Comparison of ENCODE assay signal across 24 mouse cellular contexts in genomic region chr4:108424587-108424986, GRCm38 (mm10). TPM values are rescaled to one million over a fixed set of nuclear protein-coding genes. Genes with fewer than 3 reads are reported as not detected.
DNase-seq lines count a peak whose midpoint lies in the region; ATAC-seq and TF ChIP-seq lines count a peak whose summit lies in the region.
"Had no signal": no experiment of that assay in that cellular context is flagged by ENCODE, and none has a peak within 500 bp of the region (broad histone marks: within the 10 kb centered on the region; RNA-seq: fewer than 3 reads in every experiment).

No protein-coding gene starts in this region.

- intact Hi-C loops in left cerebral cortex, postnatal 14 days (cut with DNase I): no loop called here
- intact Hi-C loops in gastrocnemius, postnatal 14 days (cut with DNase I; ENCODE audit: low total_unique reads): no loop called here

- no peak overlapping the region for H3K4me3 ChIP-seq in liver, adult 2 months (ENCODE audit: insufficient read depth, low read depth, low read length)
- no peak overlapping the region for H3K4me3 ChIP-seq in intestine, postnatal 0 days (ENCODE audit: low read depth, low read length)
- H3K4me3 ChIP-seq in small intestine, adult 2 months (ENCODE audit: low read depth, low read length): no peak overlapping the region
- H3K4me3 ChIP-seq: embryonic facial prominence, embryonic 10.5 days; forebrain, embryonic 13.5 days; heart, embryonic 12.5 days; hindbrain, embryonic 10.5 days had no signal

- no peak overlapping the region for H3K4me2 ChIP-seq in intestine, postnatal 0 days (replicated peaks; ENCODE audit: low read depth)
- H3K4me2 ChIP-seq: forebrain, embryonic 13.5 days; heart, embryonic 12.5 days had no signal

- no peak overlapping the region for H3K9ac ChIP-seq in liver, adult 2 months (ENCODE audit: low read depth, low read length)
- no peak overlapping the region for H3K9ac ChIP-seq in intestine, postnatal 0 days (ENCODE audit: low read depth, low read length)
- H3K9ac ChIP-seq: forebrain, embryonic 13.5 days; forebrain, postnatal 0 days; heart, embryonic 12.5 days had no signal

- WGBS in liver, adult 2 months: 14% methylated on average over 2 of the region's 2 CpGs
- 40% methylated on average over 2 of the region's 2 CpGs for WGBS in intestine, postnatal 0 days
- 21% methylated on average over 2 of the region's 2 CpGs for WGBS in small intestine, adult 2 months

- H3K4me1 ChIP-seq in liver, adult 2 months (ENCODE audit: control insufficient read depth, insufficient read depth, low read length): peaks cover 6% of the 10 kb centered on the region
- 0 out of 2 replicates have a peak, but pooled peaks cover 3% of the 10 kb centered on the region for H3K4me1 ChIP-seq in intestine, postnatal 0 days (replicated peaks; ENCODE audit: control insufficient read depth, insufficient read depth, low read length)
- H3K4me1 ChIP-seq in small intestine, adult 2 months (ENCODE audit: control insufficient read depth, insufficient read depth, insufficient read length, low read length): peaks cover 8% of the 10 kb centered on the region; the same call in 1 of the 2 replicates
- H3K4me1 ChIP-seq: forebrain, embryonic 13.5 days had no signal

- H3K36me3 ChIP-seq in liver, adult 2 months (ENCODE audit: control insufficient read depth, insufficient read depth, low read length): no peaks in the 10 kb centered on the region
- H3K36me3 ChIP-seq in intestine, postnatal 0 days (ENCODE audit: control insufficient read depth, insufficient read depth): no peaks in the 10 kb centered on the region
- H3K36me3 ChIP-seq in small intestine, adult 2 months (ENCODE audit: control insufficient read depth, insufficient read depth, low read length): no peaks in the 10 kb centered on the region
- H3K36me3 ChIP-seq: embryonic facial prominence, embryonic 10.5 days; G1E; heart, embryonic 12.5 days; hindbrain, embryonic 10.5 days had no signal

- no peak for TF ChIP-seq CTCF in liver, adult 2 months (IDR thresholded peaks at IDR 0.05; ENCODE audit: low read depth, low read length)
- TF ChIP-seq CTCF in intestine, postnatal 0 days (IDR thresholded peaks at IDR 0.05; ENCODE audit: low read depth): no peak
- TF ChIP-seq CTCF in small intestine, adult 2 months (IDR thresholded peaks at IDR 0.05; ENCODE audit: extremely low read depth, insufficient read length, insufficient replicate concordance, low read depth, low read length): no peak

- peak; percentile 77 for DNase-seq in liver, adult 2 months (ENCODE audit: extremely low read depth, low read depth, low spot score)
- no peak for DNase-seq in liver
- DNase-seq in thymus, postnatal 10 days (ENCODE audit: low spot score in 2 of 2): no peak
- no peak for DNase-seq in left cerebral cortex, postnatal 14 days (ENCODE audit: low spot score in 2 of 2)
- no peak for DNase-seq in gastrocnemius, postnatal 14 days
- DNase-seq: adrenal gland, adult 8-10 months; adrenal gland, postnatal 36 days; B cell, adult 2 months; cerebellum, adult 2 months; cerebellum, postnatal 10 days; forebrain, postnatal 0 days; gastrocnemius, postnatal 25 days had no signal

- TF ChIP-seq POLR2A in liver, adult 2 months (IDR thresholded peaks at IDR 0.05; ENCODE audit: extremely low read depth, insufficient read depth, low read length): no peak
- no peak for TF ChIP-seq POLR2A in small intestine, adult 2 months (IDR thresholded peaks at IDR 0.05; ENCODE audit: low read depth, low read length)

- ATAC-seq in intestine, postnatal 0 days: peak; percentile 77
- ATAC-seq: CD4-positive, CD25-positive, alpha-beta regulatory T cell, adult 4 months; forebrain, embryonic 13.5 days; forebrain, postnatal 0 days had no signal

- H3K27ac ChIP-seq in liver, adult 2 months (replicated peaks; ENCODE audit: insufficient read depth, low read depth, low read length): no peak overlapping the region
- no peak overlapping the region for H3K27ac ChIP-seq in intestine, postnatal 0 days (ENCODE audit: low read depth, low read length)
- H3K27ac ChIP-seq in small intestine, adult 2 months (ENCODE audit: insufficient read depth, low read depth, low read length): 0 out of 2 replicates have a peak overlapping the region, but pooled peaks have one; percentile 58
- H3K27ac ChIP-seq: forebrain, embryonic 13.5 days; hindbrain, embryonic 10.5 days had no signal

- no peaks in the 10 kb centered on the region for H3K79me2 ChIP-seq in liver, adult 2 months (ENCODE audit: control insufficient read depth, insufficient read depth, low read length)

- no peaks in the 10 kb centered on the region for H3K9me3 ChIP-seq in intestine, postnatal 0 days (ENCODE audit: control insufficient read depth)
- H3K9me3 ChIP-seq: embryonic facial prominence, embryonic 10.5 days; forebrain, embryonic 13.5 days; G1E; heart, embryonic 12.5 days; hindbrain, embryonic 10.5 days had no signal

- no peaks in the 10 kb centered on the region for H3K27me3 ChIP-seq in liver, adult 2 months (ENCODE audit: control insufficient read depth, insufficient read depth, low read length)
- H3K27me3 ChIP-seq in intestine, postnatal 0 days (replicated peaks; ENCODE audit: control insufficient read depth, insufficient read depth, low read length): no peaks in the 10 kb centered on the region
- no peaks in the 10 kb centered on the region; the same call in 1 of the 2 replicates for H3K27me3 ChIP-seq in small intestine, adult 2 months (ENCODE audit: control insufficient read depth, insufficient read depth, low read length)
- H3K27me3 ChIP-seq: forebrain, embryonic 13.5 days; heart, embryonic 12.5 days had no signal

RNA-seq across cellular contexts. Expression of gene Gpx7, which starts 17.8 kb away (rescaled TPM):
- total RNA-seq in liver, adult 2 months (2014; rRNA removed): 3.5 and 3.7 TPM in 2 replicates
- polyA plus RNA-seq in liver, adult 2 months (2012; rRNA removed): 2.0 and 3.2 TPM in 2 replicates
- polyA plus RNA-seq in intestine, postnatal 0 days (2015; fragmentation: Nextera tagmentation; extraction: Ambion mirVana): 21.7 and 22.9 TPM in 2 replicates
- 2.4 and 3.4 TPM in 2 replicates for polyA plus RNA-seq in small intestine, adult 2 months (2012; rRNA removed)
- total RNA-seq in left cerebral cortex, postnatal 14 days (2021): 10 to 100 TPM in 1 of 2 experiments, 1 to 10 TPM in 1; 9.4 to 10.1 TPM
- total RNA-seq in gastrocnemius, postnatal 14 days (2021): 10 to 100 TPM; 12.8 to 17.8 TPM
- polyA plus RNA-seq: G1E had no signal

RNA-seq across cellular contexts. Expression of gene Tut4, which starts 34.6 kb away (rescaled TPM):
- 30.3 and 34.6 TPM in 2 replicates for total RNA-seq in liver, adult 2 months (2014; rRNA removed)
- 17.8 and 23.6 TPM in 2 replicates for polyA plus RNA-seq in liver, adult 2 months (2012; rRNA removed)
- polyA plus RNA-seq in intestine, postnatal 0 days (2015; fragmentation: Nextera tagmentation; extraction: Ambion mirVana): 19.1 and 22.8 TPM in 2 replicates
- polyA plus RNA-seq in small intestine, adult 2 months (2012; rRNA removed): 4.0 and 21.1 TPM in 2 replicates
- total RNA-seq in left cerebral cortex, postnatal 14 days (2021): 10 to 100 TPM; 33.3 to 41.0 TPM
- total RNA-seq in gastrocnemius, postnatal 14 days (2021): 10 to 100 TPM; 13.0 to 17.3 TPM

RNA-seq across cellular contexts. Expression of gene Shisal2a, which starts 41.4 kb away (rescaled TPM):
- not detected in 2 replicates for total RNA-seq in liver, adult 2 months (2014; rRNA removed)
- polyA plus RNA-seq in liver, adult 2 months (2012; rRNA removed): not detected in 2 replicates
- 0.50 and 0.55 TPM in 2 replicates for polyA plus RNA-seq in intestine, postnatal 0 days (2015; fragmentation: Nextera tagmentation; extraction: Ambion mirVana)
- polyA plus RNA-seq in small intestine, adult 2 months (2012; rRNA removed): 0.20 TPM in 1 of 2 replicates, not detected in the other
- total RNA-seq in left cerebral cortex, postnatal 14 days (2021): not detected
- total RNA-seq in gastrocnemius, postnatal 14 days (2021): not detected
- total RNA-seq: G1E; gastrocnemius, adult 18-20 months; gastrocnemius, postnatal 25 days; granulocyte monocyte progenitor cell, adult 5-6 weeks; heart, adult 8-10 months; heart, postnatal 25 days had no signal
- polyA plus RNA-seq: CD4-positive, CD25-positive, alpha-beta regulatory T cell, adult 4 months; G1E had no signal
